Mouse (Mus musculus): Measurements from ENCODE around the gene Igdcc4. TPM values are rescaled to one million over a fixed set of nuclear protein-coding genes. Genes with fewer than 3 reads are reported as not detected.

The Igdcc4 gene
- polyA plus RNA-seq, 1 experiment: 0.01 TPM

- no peak for TF ChIP-seq GATA1 (IDR thresholded peaks at IDR 0.05; ENCODE audit: low read length)
Observed at GRCm38 (mm10) chr9:65168534-65168933, 67.2 kb downstream of the Igdcc4 start.

GRCm38 (mm10) chr9:65168952-65169351 lies 67.7 kb downstream of the Igdcc4 start:
- no peak for TF ChIP-seq GATA1 (IDR thresholded peaks at IDR 0.05; ENCODE audit: low read length)

GRCm38 (mm10) chr9:65172654-65173053 lies 71.4 kb downstream of the Igdcc4 start:
- TF ChIP-seq GATA1 (IDR thresholded peaks at IDR 0.05; ENCODE audit: low read length): no peak

GRCm38 (mm10) chr9:65175234-65175938 lies 74.1 kb downstream of the Igdcc4 start:
- TF ChIP-seq GATA1 (IDR thresholded peaks at IDR 0.05; ENCODE audit: low read length): no peak

GRCm38 (mm10) chr9:65175939-65176871 lies 74.9 kb downstream of the Igdcc4 start:
- TF ChIP-seq GATA1 (IDR thresholded peaks at IDR 0.05; ENCODE audit: low read length): no peak

- TF ChIP-seq GATA1 (IDR thresholded peaks at IDR 0.05; ENCODE audit: low read length): no peak
Observed at GRCm38 (mm10) chr9:65177497-65177896, 76.2 kb downstream of the Igdcc4 start.

- no peak for TF ChIP-seq GATA1 (IDR thresholded peaks at IDR 0.05; ENCODE audit: low read length)
Observed at GRCm38 (mm10) chr9:65177912-65178311, 76.6 kb downstream of the Igdcc4 start.

GRCm38 (mm10) chr9:65178336-65179213 lies 77.3 kb downstream of the Igdcc4 start:
- no peak for TF ChIP-seq GATA1 (IDR thresholded peaks at IDR 0.05; ENCODE audit: low read length)

GRCm38 (mm10) chr9:65179817-65180624 lies 78.7 kb downstream of the Igdcc4 start:
- TF ChIP-seq GATA1 (IDR thresholded peaks at IDR 0.05; ENCODE audit: low read length): no peak

Other genes starting within 250 kb of the Igdcc4 start
- gene Slc24a1, start 149.9 kb upstream of the Igdcc4 start, polyA plus RNA-seq (2012): 0.01 TPM in 1 of 2 replicates, not detected in the other
- 37.6 and 48.5 TPM in 2 replicates for gene Ints14, start 140.6 kb upstream of the Igdcc4 start, polyA plus RNA-seq (2012)
- gene Hacd3, start 79.8 kb upstream of the Igdcc4 start, polyA plus RNA-seq (2012): 3.7 and 5.0 TPM in 2 replicates
- gene Dpp8, start 69.1 kb upstream of the Igdcc4 start, polyA plus RNA-seq (2012): 11.3 and 14.5 TPM in 2 replicates
- not detected in 2 replicates for gene Igdcc3, start 39.7 kb downstream of the Igdcc4 start, polyA plus RNA-seq (2012)
- 10.1 and 14.4 TPM in 2 replicates for gene Parp16, start 93.9 kb downstream of the Igdcc4 start, polyA plus RNA-seq (2012)
- gene Cilp, start 163.7 kb downstream of the Igdcc4 start, polyA plus RNA-seq (2012): not detected in 2 replicates
- 19.2 and 25.8 TPM in 2 replicates for gene Clpx, start 192.8 kb downstream of the Igdcc4 start, polyA plus RNA-seq (2012)
- 29.8 and 42.2 TPM in 2 replicates for gene Pdcd7, start 244.6 kb downstream of the Igdcc4 start, polyA plus RNA-seq (2012)